Mouse (Mus musculus) gastrocnemius, postnatal 4 days (tissue): ENCODE measurements around the gene Gdf3. TPM values are rescaled to one million over a fixed set of nuclear protein-coding genes. Genes with fewer than 3 reads are reported as not detected.
"Not testable (repeated sequence)": the region's sequence is repeated elsewhere in the genome, so short reads cannot be mapped to it uniquely, and the experiment has no call there.

ENCODE experiments used
- DNase-seq, 2 experiments: peaks; one replicate each; pipeline ENCODE4 v3.0.0; 2021 to 2022; ENCODE audit warnings: low spot score in 2 of 2, mixed read lengths in 2 of 2
- total RNA-seq, 2 experiments: library from RNA; stranded (reverse); gene quantifications; 2 replicates each; pipeline ENCODE4 v1.2.3; 2021

The Gdf3 gene
- total RNA-seq, 2 experiments from 2014 or later = not detected

GRCm38 (mm10) chr6:122606661-122607060 is 3.2 kb downstream of the Gdf3 start:
- no peak for DNase-seq

- no peak for DNase-seq
Observed at GRCm38 (mm10) chr6:122605483-122605882, 4.4 kb downstream of the Gdf3 start.

GRCm38 (mm10) chr6:122604260-122604659 is 5.6 kb downstream of the Gdf3 start:
- no peak for DNase-seq

- no peak for DNase-seq
Observed at GRCm38 (mm10) chr6:122602992-122603322, 6.9 kb downstream of the Gdf3 start.

GRCm38 (mm10) chr6:122602242-122602991 is 7.5 kb downstream of the Gdf3 start, which contains the start of gene Apobec1:
Apobec1 (minus strand) TSS chr6:122602444.
- DNase-seq = peak; percentile 23 to 68

- DNase-seq = no peak
Observed at GRCm38 (mm10) chr6:122601615-122602014, 8.3 kb downstream of the Gdf3 start.

- no peak for DNase-seq
Observed at GRCm38 (mm10) chr6:122601031-122601430, 8.9 kb downstream of the Gdf3 start.

- no peak for DNase-seq
Observed at GRCm38 (mm10) chr6:122600066-122600646, 9.7 kb downstream of the Gdf3 start.

GRCm38 (mm10) chr6:122599054-122599737 is 10.7 kb downstream of the Gdf3 start:
- no peak for DNase-seq

GRCm38 (mm10) chr6:122598436-122598835 is 11.5 kb downstream of the Gdf3 start:
- DNase-seq = no peak

- DNase-seq = no peak
Observed at GRCm38 (mm10) chr6:122598014-122598413, 11.9 kb downstream of the Gdf3 start.

GRCm38 (mm10) chr6:122596608-122597007 is 13.3 kb downstream of the Gdf3 start:
- no peak for DNase-seq

- DNase-seq = no peak
Observed at GRCm38 (mm10) chr6:122595637-122596036, 14.2 kb downstream of the Gdf3 start.

- DNase-seq = no peak
Observed at GRCm38 (mm10) chr6:122592905-122593304, 17.0 kb downstream of the Gdf3 start.

GRCm38 (mm10) chr6:122591027-122591758 is 18.7 kb downstream of the Gdf3 start:
- no peak for DNase-seq

- DNase-seq = no peak
Observed at GRCm38 (mm10) chr6:122579086-122579485, 30.8 kb downstream of the Gdf3 start.

GRCm38 (mm10) chr6:122577030-122577429 is 32.9 kb downstream of the Gdf3 start:
- no peak for DNase-seq

GRCm38 (mm10) chr6:122575037-122575436 is 34.9 kb downstream of the Gdf3 start:
- DNase-seq = not testable (repeated sequence)

GRCm38 (mm10) chr6:122571617-122571959 is 38.3 kb downstream of the Gdf3 start:
- no peak for DNase-seq

- no peak for DNase-seq
Observed at GRCm38 (mm10) chr6:122570695-122571616, 38.9 kb downstream of the Gdf3 start.

GRCm38 (mm10) chr6:122569762-122570161 is 40.1 kb downstream of the Gdf3 start:
- DNase-seq = no peak
